Mouse (Mus musculus) bone marrow macrophage, adult 2 months (primary cell): ENCODE measurements around the gene Mnd1.

ENCODE experiments used
- CTCF ChIP-seq: IDR thresholded peaks from 2 replicates; pipeline ENCODE4 v1.5.1; 2012; ENCODE audit warnings: low read depth, mild to moderate bottlenecking, low read length, moderate library complexity
- POLR2A ChIP-seq: IDR thresholded peaks from 2 replicates; pipeline ENCODE4 v1.6.1; 2012; ENCODE audit warnings: mild to moderate bottlenecking, low read depth, low read length, borderline replicate concordance

DNA sequence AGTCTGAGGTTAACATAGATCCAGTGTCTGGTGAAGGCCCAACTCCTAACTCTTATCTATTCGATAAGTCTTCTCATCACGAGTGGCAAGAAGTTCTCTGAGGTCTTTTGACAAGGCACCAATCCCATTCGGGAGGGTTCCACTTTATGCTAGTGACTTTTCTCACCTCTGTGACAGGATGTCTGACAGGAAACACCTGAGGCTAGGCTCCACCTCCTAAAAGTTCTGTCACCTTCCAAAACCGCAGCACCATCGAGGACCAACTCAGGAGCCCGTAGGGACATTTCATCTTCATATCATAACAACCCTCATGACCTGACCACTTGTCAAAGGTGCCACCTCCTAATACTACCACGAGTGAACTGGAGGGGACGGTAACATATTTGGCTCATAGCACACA lies 109.4 kb downstream of the Mnd1 start:
- TF ChIP-seq POLR2A = no peak
- no peak for TF ChIP-seq CTCF
